Mouse (Mus musculus) hindlimb bud, embryonic 11.5 days (tissue): ENCODE data around the gene Gm5741.
A peak's percentile ranks its signal among the peaks of the same experiment; 100 is the strongest.
"Not testable (repeated sequence)": the region's sequence is repeated elsewhere in the genome, so short reads cannot be mapped to it uniquely, and the experiment has no call there.

Experiments
- DNase-seq: peaks from one replicate; pipeline ENCODE4 v3.0.0-alpha.2; 2012; ENCODE audit warnings: low read depth, low spot score; ENCODE audit errors: extremely low spot score

The Gm5741 gene

DNA sequence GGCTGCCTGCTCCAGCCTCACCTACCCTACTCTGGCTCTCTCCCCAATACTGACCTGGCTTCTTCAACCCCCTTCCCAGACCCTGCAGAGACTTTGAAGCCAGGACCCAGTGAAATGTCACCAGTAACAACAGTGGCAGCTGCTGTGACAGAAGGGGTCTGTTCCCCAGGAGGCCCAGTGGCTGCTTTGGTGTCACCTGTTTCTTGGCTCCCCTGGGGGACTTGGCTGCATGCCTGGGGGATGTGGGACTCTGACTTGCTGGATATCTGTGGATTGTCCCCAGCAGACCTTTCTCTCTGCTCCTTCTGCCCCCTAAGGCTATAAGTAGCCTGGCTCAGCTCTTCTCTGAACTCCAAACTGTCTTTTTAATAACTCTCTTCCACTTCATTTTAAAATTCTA, at the start of gene Gm5741:
Gene Gm5741 (minus strand): TSS at position 1 of the 400 bp plus-strand sequence.
- no peak for DNase-seq

DNA sequence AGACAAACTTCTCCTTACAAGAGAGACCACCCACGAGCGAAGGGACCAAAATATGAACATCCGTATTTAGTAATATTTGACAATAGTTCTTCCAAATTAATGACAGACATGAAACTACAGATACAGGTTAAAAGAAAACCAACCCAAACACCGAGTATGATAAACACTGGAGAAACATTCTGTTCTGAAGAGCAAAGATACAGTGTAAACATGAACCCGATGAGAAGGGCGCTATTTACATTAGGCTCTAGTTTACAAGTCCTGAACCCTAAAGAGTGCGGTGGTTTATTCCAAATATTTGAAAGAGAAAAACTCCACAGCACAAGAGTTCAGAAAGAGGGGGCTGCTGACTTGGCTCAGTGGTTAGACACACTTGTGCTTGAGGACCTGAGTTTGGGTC, 49.2 kb upstream of the Gm5741 start:
- DNase-seq = no peak

DNA sequence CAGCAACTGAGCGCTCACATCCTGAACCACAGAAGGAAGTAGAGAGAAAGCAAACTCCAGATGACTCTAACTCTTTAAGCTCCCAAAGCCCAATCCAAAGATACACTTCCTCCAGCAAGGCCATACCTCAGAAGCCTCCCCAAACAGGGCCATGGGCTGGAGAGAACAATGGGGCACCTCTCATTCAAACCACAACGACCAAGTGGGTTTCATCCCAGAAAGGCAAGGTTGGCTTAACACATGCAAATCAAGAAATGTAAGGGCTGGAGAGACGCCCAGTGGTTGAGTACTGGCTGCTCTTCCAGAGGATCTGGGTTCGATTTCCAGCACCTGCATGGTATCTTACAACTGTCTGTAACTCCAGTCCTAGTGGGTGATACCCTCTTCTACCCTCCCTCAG, 47.7 kb upstream of the Gm5741 start:
- no peak for DNase-seq

DNA sequence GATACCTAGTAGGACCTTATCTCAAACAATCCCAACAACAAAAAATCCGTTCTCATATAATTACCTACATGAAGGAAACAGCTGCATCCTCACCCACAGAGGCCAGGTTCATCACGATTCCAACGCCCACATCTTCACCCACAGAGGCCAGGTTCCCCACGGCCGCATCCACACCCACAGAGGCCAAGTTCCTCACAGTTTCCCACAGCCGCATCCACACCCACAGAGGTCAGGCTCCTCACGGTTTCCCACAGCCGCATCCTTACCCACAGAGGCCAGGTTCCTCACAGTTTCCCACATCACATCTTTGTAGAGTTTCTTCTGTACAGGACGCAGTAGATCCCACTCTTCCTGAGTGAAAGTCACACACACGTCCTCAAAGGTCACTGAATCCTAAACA, 45.5 kb upstream of the Gm5741 start:
- DNase-seq = no peak

DNA sequence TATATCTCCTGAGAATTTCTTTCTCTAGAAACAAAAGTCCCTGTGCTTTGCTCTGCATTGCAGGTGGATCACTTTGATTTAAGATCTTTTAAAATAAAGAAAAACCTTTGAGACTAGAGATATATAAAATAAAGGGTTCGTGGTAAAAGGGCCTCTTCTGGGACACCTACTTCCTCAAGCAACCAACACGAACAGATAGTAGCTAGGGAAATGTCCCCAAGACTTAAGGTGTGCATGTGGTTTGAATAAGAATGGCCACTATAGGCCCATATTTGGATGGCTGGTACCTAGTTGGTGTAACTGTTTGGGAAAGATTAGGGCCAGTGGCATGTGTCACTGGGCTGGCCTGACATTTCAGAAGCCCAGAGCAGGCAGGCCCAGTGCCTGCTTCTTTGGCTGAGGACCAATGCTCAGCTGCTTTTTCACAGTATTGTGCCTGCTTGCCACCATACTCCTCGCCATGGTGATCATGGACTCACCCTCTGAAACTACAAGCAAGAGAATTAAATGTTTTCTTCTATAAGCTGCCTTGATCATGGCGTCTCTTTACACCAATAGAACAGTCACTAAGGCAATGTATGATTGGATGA, 32.4 kb upstream of the Gm5741 start:
- DNase-seq = no peak

DNA sequence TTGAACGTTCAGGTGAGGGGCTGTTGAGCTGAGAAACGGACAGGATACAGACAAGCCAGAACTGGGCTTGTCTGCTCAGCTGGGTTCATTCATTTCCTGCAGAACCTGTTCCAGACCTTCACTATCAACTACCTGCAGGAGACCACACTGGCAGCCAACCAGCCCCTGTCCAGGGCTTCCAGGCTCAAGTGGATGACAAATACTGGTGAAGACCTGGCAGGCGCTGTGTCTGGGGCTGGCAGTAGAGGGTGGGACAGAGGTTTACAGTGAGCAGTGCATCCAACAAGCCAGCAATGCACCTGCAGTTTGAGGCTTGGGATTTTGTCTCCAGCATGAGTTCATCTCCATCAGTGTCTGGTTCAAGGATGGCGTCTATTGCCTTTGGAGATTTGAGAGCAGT, 29.1 kb upstream of the Gm5741 start:
- DNase-seq = no peak

DNA sequence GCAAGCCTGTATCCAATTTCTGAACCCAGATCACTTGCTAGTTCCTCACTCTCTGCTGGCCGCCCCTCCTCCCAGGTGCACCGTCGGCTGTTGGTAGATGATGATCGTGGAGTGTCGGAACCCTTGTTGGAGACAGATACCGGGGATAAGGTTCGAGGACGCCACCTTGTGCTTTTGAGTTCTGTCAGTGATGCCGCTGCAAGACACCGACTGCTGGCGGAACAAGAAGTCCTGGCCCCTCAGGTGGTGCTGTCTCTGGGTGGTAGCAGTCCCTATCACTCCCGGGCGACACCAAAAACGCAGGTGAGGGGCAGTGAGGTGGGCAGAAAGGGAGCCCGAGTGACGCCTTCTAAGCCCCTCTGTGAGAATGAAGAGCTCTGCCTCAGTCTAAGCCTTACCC, 28.4 kb upstream of the Gm5741 start:
- no peak for DNase-seq

DNA sequence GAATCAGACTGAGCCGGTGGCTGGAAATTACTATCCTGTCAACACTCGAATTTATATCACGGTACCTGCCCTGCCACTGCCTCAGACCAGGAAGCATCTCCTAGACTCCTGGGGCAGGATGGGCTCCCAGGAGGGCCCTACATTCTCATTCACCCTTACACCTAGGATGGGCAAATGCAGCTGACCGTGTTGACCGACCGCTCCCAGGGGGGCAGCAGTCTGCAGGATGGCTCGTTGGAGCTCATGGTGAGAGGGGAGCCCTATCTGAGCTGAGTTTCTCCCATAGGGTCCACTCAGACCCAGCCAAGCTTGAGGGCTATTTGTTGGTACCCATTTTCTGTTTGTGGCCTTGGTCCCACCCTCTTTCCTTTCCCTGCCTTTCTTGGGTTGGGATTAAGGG, 27.8 kb upstream of the Gm5741 start:
- DNase-seq = no peak

DNA sequence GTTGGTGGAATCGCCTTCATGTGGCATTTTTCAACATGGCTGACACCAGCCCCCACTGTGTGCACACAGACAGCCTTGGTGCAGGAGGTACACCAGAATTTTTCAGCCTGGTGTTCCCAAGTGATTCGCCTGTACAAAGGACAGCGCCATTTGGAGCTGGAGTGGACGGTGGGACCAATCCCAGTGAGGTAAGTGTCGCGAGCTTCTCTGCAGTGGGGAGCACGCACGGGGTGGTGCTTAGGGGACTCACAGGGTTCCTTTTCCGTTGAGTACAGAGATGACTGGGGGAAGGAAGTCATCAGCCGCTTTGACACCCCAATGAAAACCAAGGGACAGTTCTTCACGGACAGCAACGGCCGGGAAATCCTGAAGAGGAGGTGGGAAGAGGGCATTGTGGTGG, 27.3 kb upstream of the Gm5741 start:
- DNase-seq = no peak

DNA sequence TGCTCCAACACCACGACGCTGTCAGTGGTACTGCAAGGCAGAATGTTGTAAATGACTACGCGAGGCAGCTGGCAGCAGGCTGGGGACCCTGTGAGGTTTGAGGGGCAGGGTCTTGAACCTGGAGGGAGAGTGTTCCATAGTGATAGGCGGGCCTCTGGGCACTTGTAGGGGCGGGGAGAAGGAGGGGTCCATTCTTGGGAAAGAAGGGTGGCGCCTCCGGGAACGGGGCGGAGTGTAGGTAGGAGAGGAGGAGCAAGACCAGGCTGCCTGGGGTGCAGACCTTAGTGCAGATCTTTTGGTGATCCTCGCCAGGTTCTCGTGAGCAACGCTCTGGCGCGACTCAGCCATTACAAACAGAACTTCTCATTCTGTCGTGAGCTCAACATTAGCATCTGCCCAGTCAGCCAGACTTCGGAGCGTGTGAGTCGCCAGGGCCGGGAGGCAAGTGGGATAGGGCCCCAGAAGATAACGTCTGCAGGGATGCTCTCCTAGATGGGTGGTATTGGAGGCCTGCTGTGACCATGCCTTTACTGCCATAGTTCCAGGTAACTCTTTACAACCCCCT, 23.8 kb upstream of the Gm5741 start:
- no peak for DNase-seq

DNA sequence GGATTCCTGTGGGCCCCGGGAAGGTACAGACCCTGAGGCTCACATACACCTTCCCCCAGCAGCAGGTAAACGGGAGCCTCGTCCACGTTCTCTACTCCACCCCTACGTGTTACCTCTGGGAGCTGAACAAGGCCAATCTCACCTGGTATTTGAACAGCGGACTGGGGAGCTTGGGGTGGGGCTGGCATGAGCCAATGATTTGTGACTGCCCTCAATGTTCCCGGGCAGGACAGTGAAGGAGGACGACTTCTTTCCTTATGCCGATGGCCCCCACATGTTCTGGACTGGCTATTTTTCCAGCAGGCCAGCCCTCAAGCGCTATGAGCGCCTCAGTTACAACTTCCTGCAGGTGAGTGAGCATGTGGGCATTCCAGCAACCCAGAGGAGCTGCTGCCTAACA, 23.1 kb upstream of the Gm5741 start:
- no peak for DNase-seq

DNA sequence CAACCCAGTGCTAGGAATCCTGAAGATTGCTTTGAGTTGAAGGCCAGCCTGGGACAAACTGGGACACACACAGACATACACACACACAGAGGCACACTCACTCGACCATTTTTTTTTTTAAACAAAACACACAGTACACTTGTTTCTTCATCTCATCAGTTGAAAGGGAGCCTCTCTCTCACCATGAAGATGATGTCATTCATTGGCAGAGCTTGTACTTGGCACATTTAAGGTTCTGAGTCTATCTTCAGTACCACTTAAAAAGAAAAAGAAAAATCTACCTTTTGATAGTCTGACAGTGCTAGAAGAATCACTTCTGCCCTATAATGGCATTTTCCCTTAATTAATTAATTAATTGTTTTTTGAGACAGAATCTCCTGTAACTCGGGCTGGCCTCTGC, 21.0 kb upstream of the Gm5741 start:
- no peak for DNase-seq

DNA sequence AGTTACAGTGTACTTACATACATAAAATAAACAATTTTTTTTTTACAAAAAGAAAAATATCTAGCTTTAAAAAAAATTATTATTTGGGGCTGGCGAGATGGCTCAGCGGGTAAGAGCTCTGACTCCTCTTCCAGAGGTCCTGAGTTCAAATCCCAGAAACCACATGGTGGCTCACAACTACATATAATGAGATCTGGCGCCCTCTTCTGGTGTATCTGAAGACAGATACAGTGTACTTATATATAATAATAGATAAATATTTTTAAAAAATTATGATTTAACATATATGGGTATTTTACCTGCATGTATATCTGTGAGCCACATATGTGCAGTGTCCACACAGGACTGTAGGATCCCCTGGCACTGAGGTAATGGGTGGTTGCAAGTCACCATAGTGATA, 18.5 kb upstream of the Gm5741 start:
- no peak for DNase-seq

DNA sequence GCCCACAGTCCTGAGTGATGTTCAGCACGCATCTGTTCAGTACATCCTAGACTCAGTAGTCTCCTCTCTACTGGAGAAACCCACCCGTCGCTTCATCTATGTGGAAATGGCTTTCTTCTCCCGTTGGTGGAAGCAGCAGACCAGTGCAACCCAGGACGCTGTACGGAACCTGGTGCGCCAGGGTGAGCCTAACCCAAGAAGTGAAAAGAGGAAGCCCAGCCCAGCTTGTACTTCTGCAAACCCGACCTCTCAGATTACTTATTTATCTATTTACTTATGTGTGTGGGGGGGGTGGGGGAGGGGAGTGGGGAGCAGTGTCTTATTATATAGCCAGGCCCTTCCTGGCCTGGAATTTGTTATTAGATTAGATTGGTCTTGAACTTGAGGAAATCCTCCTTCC, 16.9 kb upstream of the Gm5741 start:
- DNase-seq = no peak

DNA sequence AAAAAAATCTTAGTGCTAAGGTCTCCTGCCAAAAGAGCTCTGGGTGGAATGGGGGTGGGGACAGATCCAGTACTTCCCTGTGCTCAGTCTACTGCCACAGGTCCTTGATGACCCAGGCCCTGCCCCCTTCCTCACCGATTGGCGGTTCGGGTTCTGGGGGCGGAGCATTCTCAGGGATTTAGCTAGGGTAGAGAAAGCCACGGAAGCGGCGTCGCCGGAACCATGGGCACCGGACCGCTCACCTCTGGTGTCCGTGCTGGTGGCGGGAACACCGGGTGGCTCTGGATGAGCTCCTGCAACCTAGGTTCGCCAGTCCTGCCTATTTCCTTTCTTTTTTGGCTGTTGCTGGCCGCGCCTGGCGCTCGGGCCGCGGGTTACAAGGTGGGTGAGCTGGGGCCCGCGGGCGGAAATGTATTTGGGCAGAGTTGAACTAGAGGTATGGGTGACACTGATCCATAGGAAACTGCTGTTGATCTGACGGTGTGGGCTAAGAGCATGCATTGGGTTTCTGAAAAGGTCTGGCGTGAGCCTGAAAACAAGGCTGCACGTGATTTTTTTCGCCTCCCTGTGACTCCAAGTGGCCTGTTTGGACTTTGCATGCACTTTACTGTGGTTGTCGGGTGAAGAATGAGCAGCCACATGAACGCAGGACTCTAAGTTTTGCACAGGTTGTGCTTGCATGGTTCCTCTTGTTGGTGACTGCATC, 15.5 kb upstream of the Gm5741 start, which contains the start of gene Man2b1:
Gene Man2b1 (plus strand): TSS at position 163 of the 706 bp plus-strand sequence.
- DNase-seq = no peak

DNA sequence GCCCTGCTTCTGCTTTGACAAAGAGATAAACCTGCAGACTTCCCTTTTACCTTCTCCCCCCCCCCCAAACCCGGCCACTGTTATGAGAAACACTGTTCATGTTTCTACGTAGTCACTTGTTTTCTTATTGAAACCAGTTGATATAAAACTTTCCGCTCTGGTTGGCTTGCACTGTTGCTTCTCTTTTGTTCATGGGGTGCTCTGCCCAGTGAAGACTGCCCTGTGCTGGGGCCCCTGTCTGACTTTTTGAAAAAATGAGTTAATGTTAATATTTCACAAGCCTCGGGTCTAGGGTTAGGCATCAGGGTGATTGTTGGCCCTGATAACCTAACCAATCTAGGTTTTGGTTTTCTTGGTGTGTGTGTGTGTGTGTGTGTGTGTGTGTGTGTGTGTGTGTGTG, 14.4 kb upstream of the Gm5741 start:
- not testable (repeated sequence) for DNase-seq

DNA sequence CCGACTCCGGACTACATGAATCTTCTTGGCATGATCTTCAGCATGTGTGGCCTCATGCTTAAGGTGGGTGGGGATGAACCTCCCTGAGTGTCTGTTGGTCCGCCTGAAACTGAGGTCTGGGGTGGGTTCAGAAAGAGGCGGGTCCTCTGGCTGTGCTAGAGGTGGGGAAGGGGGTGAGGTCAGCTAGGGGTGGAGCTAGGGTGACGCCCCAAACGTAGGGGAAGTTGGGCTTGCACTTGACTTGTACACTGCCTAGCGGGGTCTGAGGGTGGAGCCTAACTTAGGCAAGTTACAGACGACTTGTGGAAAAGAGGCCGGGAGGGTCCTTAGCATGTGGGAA, 13.4 kb upstream of the Gm5741 start, which contains the start of gene Wdr83:
Gene Wdr83 (minus strand): TSS at position 91 of the 340 bp plus-strand sequence.
- DNase-seq = no peak

DNA sequence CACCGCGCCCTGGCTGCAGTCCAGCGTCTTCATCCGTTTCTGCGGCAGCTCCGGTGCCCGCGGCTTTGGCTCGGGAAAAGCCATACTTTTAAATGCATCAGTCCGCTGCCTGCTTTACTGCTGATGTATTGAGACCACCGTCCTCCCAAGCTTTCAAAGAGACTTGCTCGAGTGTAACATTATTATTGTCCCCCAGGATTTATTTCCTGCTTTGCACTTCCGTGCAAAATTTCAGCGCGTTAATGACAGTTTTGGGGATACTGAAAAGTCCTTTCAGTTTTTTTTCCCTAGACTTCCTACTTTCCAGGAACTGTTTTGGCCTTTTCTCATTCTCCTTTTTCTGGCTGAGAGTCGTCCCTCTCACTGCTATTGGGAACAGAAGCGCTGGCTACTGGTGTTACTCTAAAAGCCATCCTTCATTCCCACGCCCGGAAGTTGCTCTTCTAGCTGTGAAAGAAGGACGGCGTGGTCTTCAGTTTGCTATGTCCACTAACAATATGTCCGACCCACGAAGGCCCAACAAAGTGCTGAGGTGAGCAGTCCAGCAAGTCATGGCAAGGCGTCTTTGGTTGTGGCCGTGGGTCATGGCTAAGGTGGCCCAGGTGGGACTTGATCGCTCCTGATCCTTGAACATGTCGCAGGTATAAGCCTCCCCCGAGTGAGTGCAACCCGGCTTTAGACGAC, 12.9 kb upstream of the Gm5741 start, which contains the start of gene Wdr83os:
Gene Wdr83os (plus strand): TSS at position 209 of the 684 bp plus-strand sequence.
- peak; percentile 82 for DNase-seq

DNA sequence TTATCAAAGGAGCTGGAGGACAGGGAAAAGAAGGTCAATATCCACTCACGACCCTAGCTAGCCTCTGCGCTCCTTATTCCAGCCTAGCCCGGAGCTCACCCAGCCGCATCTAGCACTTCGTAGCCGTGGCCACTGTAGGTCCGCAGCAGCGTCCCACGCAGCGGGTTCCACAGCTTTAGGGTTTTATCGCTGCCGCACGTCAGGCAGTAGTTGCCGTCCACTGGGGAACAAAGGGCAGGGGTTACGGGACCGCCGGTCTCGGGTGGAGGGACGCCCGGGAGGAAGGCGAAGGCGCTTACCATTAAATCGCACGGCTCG, 12.4 kb upstream of the Gm5741 start:
- no peak for DNase-seq

DNA sequence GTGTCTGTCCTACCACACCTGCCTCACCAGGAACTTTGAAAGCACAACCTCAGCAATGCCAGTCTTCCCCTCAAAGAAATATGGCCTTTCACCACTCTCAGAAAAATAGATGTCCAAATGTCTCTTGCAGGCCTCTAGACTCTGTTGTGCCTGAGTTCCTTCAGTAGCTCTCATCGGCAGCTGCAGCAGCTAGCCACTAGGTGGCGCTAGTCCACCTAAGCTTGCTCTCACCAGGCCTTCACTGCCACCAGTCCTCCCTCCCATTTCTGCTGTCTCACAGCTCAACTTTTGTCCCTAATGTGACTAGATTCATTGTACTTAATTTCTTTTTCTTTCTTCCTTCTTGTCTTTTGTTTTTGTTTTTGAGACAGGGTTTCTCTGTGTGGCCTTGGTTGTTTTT, 9.2 kb upstream of the Gm5741 start:
- DNase-seq = no peak

DNA sequence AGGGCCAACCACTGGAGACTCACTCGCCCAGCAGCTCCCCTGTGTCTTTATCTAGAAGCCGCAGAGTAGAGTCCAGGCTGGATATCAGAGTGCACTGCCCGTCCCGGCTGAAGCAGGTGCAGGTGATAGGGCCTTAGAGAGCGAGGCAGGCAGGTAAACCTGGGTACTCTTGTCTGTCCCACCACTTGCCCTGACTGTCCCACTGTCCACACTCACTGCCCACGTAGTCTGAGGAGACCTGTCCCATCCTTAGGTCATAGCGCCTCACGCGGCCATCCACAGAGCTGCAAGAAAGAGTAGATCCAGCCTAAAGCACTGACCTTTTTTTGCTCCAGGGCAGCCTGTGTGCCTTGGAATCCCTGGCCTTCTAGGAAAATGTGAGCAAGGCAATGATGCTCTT, 8.2 kb upstream of the Gm5741 start:
- no peak for DNase-seq

DNA sequence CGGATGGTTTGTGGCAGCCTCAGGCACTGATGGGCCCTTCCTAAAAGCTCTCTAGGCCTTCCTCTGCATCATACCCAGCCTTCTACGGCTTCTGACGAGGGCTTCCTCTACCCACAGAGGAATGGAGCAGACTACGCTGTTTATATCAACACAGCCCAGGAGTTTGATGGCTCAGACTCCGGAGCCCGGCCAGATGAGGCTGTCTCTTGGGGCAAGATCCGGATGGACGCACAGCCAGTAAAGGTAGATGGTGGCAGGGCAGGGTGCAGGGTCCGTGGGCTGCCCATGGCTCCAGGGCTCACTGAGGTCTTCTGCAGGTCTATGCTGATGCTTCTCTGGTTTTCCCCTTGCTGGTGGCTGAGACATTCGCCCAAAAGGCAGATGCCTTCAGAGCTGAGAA, 6.8 kb upstream of the Gm5741 start:
- no peak for DNase-seq
